Mouse (Mus musculus) heart, embryonic 11.5 days (tissue): ENCODE data around the gene Ahrr. TPM values are rescaled to one million over a fixed set of nuclear protein-coding genes. Genes with fewer than 3 reads are reported as not detected.
A peak's percentile ranks its signal among the peaks of the same experiment; 100 is the strongest.

Source experiments
- ATAC-seq: fragments of 200-750 bp; cut with Nextera tagmentation; replicated peaks from 2 replicates; pipeline ENCODE4 v1.8.0; 2017; ENCODE audit warnings: moderate library complexity; ENCODE audit not compliant: insufficient number of reproducible peaks, low FRiP score, low TSS enrichment
- H3K27ac ChIP-seq: fragments of 300-500 bp; sonication (generic); 2 replicates; pipeline ENCODE4 v1.5.1; 2014; ENCODE audit warnings: mild to moderate bottlenecking, low read depth, low read length
- H3K27me3 ChIP-seq: fragments of 300-500 bp; sonication (generic); 2 replicates; pipeline ENCODE4 v1.6.1; 2014; ENCODE audit warnings: mild to moderate bottlenecking, low read length, mixed read lengths; ENCODE audit not compliant: control insufficient read depth, insufficient read depth
- H3K36me3 ChIP-seq: fragments of 300-500 bp; sonication (generic); 2 replicates; pipeline ENCODE4 v1.6.1; 2014; ENCODE audit warnings: mild to moderate bottlenecking, low read length, moderate library complexity, mixed read lengths; ENCODE audit not compliant: control insufficient read depth, insufficient read depth
- H3K4me1 ChIP-seq: fragments of 300-500 bp; sonication (generic); 2 replicates; pipeline ENCODE4 v1.6.1; 2014; ENCODE audit warnings: low read length; ENCODE audit not compliant: control insufficient read depth, insufficient read depth
- H3K4me2 ChIP-seq: fragments of 300-500 bp; sonication (generic); 2 replicates; pipeline ENCODE4 v1.6.1; 2014; ENCODE audit warnings: mild to moderate bottlenecking, moderate library complexity
- H3K4me3 ChIP-seq: fragments of 300-500 bp; sonication (generic); 2 replicates; pipeline ENCODE4 v1.5.1; 2014; ENCODE audit warnings: low read depth, low read length
- H3K9ac ChIP-seq: fragments of 300-500 bp; sonication (generic); 2 replicates; pipeline ENCODE4 v1.6.1; 2014; ENCODE audit warnings: mild to moderate bottlenecking, low read depth, low read length, moderate library complexity
- H3K9me3 ChIP-seq: fragments of 300-500 bp; sonication (generic); replicated peaks from 2 replicates; pipeline ENCODE4 v1.6.1; 2016; ENCODE audit warnings: low read length; ENCODE audit not compliant: control insufficient read depth
- WGBS: fragments of 180-500 bp; shearing (Covaris S2); extraction: QIAGEN DNeasy Blood & Tissue Kit; methylation state at CpG from one replicate; pipeline ENCODE4 v1.1.7; 2014; ENCODE audit not compliant: insufficient replicate concordance; 5-methylcytosine and 5-hydroxymethylcytosine counted together
- polyA plus RNA-seq: library from polyadenylated mRNA; unstranded; fragments of >200 nt; fragmentation: Nextera tagmentation; extraction: Ambion mirVana; gene quantifications from 2 replicates; pipeline ENCODE4 v1.2.1, GENCODE M21; 2014

Ahrr gene
- polyA plus RNA-seq, 1 experiment from 2014 or later = 0.70 TPM

DNA sequence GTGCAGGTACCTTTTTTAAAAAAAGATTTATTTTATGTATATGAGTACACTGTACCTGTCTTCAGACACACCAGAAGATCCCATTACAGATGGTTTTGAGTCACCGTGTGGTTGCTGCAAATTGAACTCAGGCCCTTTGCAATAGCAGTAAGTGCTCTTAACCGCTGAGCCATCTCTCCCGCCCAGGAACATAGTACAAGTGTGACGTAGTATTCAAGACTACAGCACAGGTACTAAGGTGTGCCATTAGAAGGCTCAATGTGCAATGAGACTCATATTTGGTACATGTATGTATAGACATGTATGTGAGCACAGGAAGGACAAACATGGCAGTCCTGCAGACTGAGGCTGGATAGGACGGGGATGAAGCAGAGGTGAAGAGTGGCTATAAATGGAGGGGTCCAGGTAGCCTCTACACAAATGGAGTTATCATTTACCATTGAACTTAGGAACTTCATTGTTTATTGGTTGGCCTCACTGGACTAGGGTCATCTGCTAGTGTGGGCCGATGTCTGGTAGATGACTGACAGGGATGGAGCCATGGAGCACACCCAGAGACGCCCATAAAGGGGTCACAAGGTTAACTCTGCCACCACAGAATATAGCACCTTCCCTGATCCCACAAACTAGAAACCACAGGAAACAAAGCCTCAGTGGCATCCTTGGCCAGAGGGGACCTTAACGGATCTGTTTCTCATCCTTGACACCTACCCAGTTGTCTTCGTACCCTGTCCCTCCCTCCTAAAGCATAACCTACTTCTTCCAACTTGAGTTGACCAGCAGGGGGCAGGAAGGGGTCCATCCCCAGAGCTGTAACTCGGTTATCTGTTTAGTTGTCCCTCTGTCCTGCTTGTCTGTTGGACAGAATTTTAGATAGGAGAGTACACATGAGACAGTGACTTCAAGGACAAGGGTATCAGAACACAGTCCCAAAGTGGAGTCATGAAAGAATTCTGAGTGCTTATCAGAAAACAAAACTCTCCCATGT, 10.2 kb upstream of the Ahrr start:
- ATAC-seq = no peak
- Histone ChIP-seq H3K9ac (no peak overlapping the region), H3K27ac (no peak overlapping the region), H3K9me3 (no peaks in the 10 kb centered on the region), H3K27me3 (no peaks in the 10 kb centered on the region), H3K4me1 (no peaks in the 10 kb centered on the region), H3K4me3 (no peak overlapping the region), H3K4me2 (no peak overlapping the region), H3K36me3 (peaks cover 12% of the 10 kb centered on the region)
- 77% methylated on average over 10 of the region's 10 CpGs for whole genome bisulfite sequencing

DNA sequence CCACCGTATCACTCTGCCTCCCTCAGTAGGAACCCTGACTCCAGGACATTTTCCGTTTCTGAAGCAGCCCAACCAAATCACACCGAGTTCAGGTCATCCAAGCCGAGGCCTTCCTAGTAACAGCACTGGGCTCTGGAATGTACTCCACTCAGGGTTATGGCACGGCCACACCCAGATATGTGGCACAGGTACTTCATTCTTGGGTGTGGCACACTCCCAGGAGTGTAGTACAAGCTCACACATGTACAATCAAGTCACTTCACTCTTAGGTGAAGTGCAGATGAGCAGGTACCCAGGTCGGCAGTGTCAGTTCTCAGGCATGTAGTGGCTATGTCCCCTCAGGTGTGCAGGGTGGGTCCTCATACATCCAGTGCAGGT, 9.5 kb upstream of the Ahrr start:
- Histone ChIP-seq H3K36me3 (peaks cover 12% of the 10 kb centered on the region), H3K27me3 (no peaks in the 10 kb centered on the region), H3K27ac (no peak overlapping the region), H3K4me1 (no peaks in the 10 kb centered on the region), H3K4me2 (no peak overlapping the region), H3K9me3 (no peaks in the 10 kb centered on the region), H3K9ac (no peak overlapping the region), H3K4me3 (no peak overlapping the region)
- 74% methylated on average over 6 of the region's 6 CpGs for WGBS
- no peak for ATAC-seq

- Histone ChIP-seq H3K36me3 (peaks cover 12% of the 10 kb centered on the region), H3K4me3 (no peak overlapping the region), H3K9me3 (no peaks in the 10 kb centered on the region), H3K9ac (no peak overlapping the region), H3K4me2 (no peak overlapping the region), H3K27me3 (no peaks in the 10 kb centered on the region), H3K4me1 (no peaks in the 10 kb centered on the region), H3K27ac (no peak overlapping the region)
- WGBS = 33% methylated on average over 4 of the region's 4 CpGs
- no peak for ATAC-seq
Measured at GRCm38 (mm10) chr13:74300925-74301606, 8.9 kb upstream of the Ahrr start.

GRCm38 (mm10) chr13:74296376-74296775, 4.2 kb upstream of the Ahrr start:
- Histone ChIP-seq H3K27me3 (peaks cover 17% of the 10 kb centered on the region), H3K27ac (no peak overlapping the region), H3K4me3 (no peak overlapping the region), H3K9me3 (no peaks in the 10 kb centered on the region), H3K4me1 (no peaks in the 10 kb centered on the region), H3K36me3 (no peaks in the 10 kb centered on the region), H3K4me2 (no peak overlapping the region), H3K9ac (no peak overlapping the region)
- ATAC-seq = no peak
- WGBS = 70% methylated on average over 7 of the region's 7 CpGs

DNA sequence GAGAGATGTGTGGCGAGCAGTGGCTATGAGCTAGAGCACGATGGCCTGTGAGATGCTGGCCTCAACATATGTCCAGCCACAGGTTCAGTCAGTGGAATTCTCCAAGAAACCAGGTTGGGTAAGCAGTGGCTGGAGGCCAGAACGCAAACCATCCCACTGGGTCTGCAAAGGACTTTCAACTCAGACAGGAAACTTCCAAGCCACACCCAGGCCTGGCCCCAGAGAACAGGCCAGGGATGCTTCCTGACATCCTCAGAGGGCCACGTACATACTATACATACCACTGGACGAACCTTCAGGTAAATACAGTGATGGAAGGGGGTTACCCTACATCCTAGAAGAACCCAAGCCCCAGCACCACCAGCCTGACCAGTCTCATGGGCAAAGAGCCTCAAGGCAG, 2.5 kb downstream of the Ahrr start:
- 82% methylated on average over 5 of the region's 5 CpGs for WGBS
- Histone ChIP-seq H3K4me2 (no peak overlapping the region), H3K4me3 (no peak overlapping the region), H3K27me3 (peaks cover 22% of the 10 kb centered on the region), H3K36me3 (no peaks in the 10 kb centered on the region), H3K27ac (no peak overlapping the region), H3K4me1 (no peaks in the 10 kb centered on the region), H3K9me3 (no peaks in the 10 kb centered on the region), H3K9ac (no peak overlapping the region)
- no peak for ATAC-seq

DNA sequence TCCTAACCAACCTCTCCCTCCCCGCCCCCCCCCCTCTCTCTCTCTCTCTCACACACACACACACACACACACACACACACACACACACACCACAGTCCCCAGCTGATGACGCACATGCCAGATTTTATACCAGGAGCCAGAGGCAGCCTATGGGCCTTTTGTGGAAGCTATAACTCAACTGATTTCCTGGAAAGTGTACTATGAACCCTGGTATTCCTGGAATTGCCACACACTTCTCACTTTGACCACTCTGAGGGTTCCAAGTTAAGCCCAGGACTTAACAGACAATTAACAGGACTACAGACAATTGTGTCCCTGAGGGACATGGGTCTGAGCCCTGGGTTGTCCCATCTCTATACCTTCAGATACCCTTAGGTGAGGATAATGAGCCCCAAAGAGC, 9.8 kb downstream of the Ahrr start:
- WGBS = 84% methylated on average over 1 of the region's 2 CpGs
- no peak overlapping the region for H3K4me2 ChIP-seq
- no peaks in the 10 kb centered on the region for H3K36me3 ChIP-seq
- no peaks in the 10 kb centered on the region for H3K4me1 ChIP-seq
- H3K4me3 ChIP-seq = no peak overlapping the region
- no peak for ATAC-seq
- no peak overlapping the region for H3K27ac ChIP-seq
- no peak overlapping the region for H3K9ac ChIP-seq
- H3K27me3 ChIP-seq = no peaks in the 10 kb centered on the region
- H3K9me3 ChIP-seq = no peaks in the 10 kb centered on the region

- Histone ChIP-seq H3K9me3 (no peaks in the 10 kb centered on the region), H3K27me3 (no peaks in the 10 kb centered on the region), H3K4me3 (no peak overlapping the region), H3K27ac (no peak overlapping the region), H3K36me3 (no peaks in the 10 kb centered on the region), H3K4me2 (no peak overlapping the region), H3K9ac (no peak overlapping the region), H3K4me1 (no peaks in the 10 kb centered on the region)
- WGBS = 42% methylated on average over 4 of the region's 4 CpGs
- ATAC-seq = no peak
Measured at GRCm38 (mm10) chr13:74275726-74276125, 16.4 kb downstream of the Ahrr start.

GRCm38 (mm10) chr13:74260231-74260992, 31.7 kb downstream of the Ahrr start:
- H3K9me3 ChIP-seq = no peaks in the 10 kb centered on the region
- H3K4me2 ChIP-seq = peak overlapping the region; percentile 89
- ATAC-seq = peak; percentile 78; the same call in 1 of the 2 replicates
- H3K9ac ChIP-seq = peak overlapping the region; percentile 78
- H3K27me3 ChIP-seq = no peaks in the 10 kb centered on the region
- H3K4me1 ChIP-seq = 0 out of 2 replicates have a peak, but pooled peaks cover 3% of the 10 kb centered on the region
- peak overlapping the region; percentile 59 for H3K4me3 ChIP-seq
- 5% methylated on average over 10 of the region's 10 CpGs for WGBS
- no peaks in the 10 kb centered on the region for H3K36me3 ChIP-seq
- no peak overlapping the region for H3K27ac ChIP-seq
